7 mouse cellular contexts compared by ENCODE assay signal in genomic region chr10:39732266-39733100, GRCm38 (mm10). TPM values are rescaled to one million over a fixed set of nuclear protein-coding genes. Genes with fewer than 3 reads are reported as not detected.
DNase-seq lines count a peak whose midpoint lies in the region; ATAC-seq lines count a peak whose summit lies in the region.

No protein-coding gene starts in this region.

- H3K4me2 ChIP-seq in embryonic facial prominence, embryonic 11.5 days (ENCODE audit: low read depth, low read length) = peak overlapping the region; percentile 58
- peak overlapping the region; percentile 71 for H3K4me2 ChIP-seq in limb, embryonic 12.5 days
- H3K4me2 ChIP-seq in midbrain, embryonic 14.5 days (ENCODE audit: low read length) = peak overlapping the region; percentile 63

- under 1% methylated on average over 73 of the region's 105 CpGs for WGBS in embryonic facial prominence, embryonic 11.5 days
- WGBS in limb, embryonic 12.5 days = under 1% methylated on average over 82 of the region's 105 CpGs
- under 1% methylated on average over 99 of the region's 105 CpGs for WGBS in midbrain, embryonic 14.5 days

- peak; percentile 84 for DNase-seq in adrenal gland, postnatal 10 days
- DNase-seq in embryonic facial prominence, embryonic 11.5 days (ENCODE audit: low spot score) = peak; percentile 80
- peak; percentile 97 for DNase-seq in heart, adult 11 months
- DNase-seq in kidney, adult 18-20 months = peak; percentile 84
- DNase-seq in midbrain, embryonic 14.5 days = peak; percentile 91
- peak; percentile 64 to 78 for DNase-seq in spleen, adult 18-20 months

- H3K9ac ChIP-seq in embryonic facial prominence, embryonic 11.5 days (replicated peaks; ENCODE audit: low read length) = peak overlapping the region; percentile 92
- peak overlapping the region; percentile 91 for H3K9ac ChIP-seq in limb, embryonic 12.5 days (replicated peaks)
- H3K9ac ChIP-seq in midbrain, embryonic 14.5 days (replicated peaks; ENCODE audit: low read length) = peak overlapping the region; percentile 96

- H3K4me1 ChIP-seq in embryonic facial prominence, embryonic 11.5 days (ENCODE audit: control insufficient read depth, insufficient read depth, low read length) = no peaks in the 10 kb centered on the region
- H3K4me1 ChIP-seq in limb, embryonic 12.5 days (replicated peaks) = peaks cover 12% of the 10 kb centered on the region
- H3K4me1 ChIP-seq in midbrain, embryonic 14.5 days (ENCODE audit: control insufficient read depth, insufficient read depth, low read length) = peaks cover 9% of the 10 kb centered on the region; the same call in 1 of the 2 replicates

- no peaks in the 10 kb centered on the region for H3K9me3 ChIP-seq in embryonic facial prominence, embryonic 11.5 days (replicated peaks; ENCODE audit: control insufficient read depth, low read length)
- H3K9me3 ChIP-seq in limb, embryonic 12.5 days = peaks cover 7% of the 10 kb centered on the region; the same call in 1 of the 2 replicates
- H3K9me3 ChIP-seq in midbrain, embryonic 14.5 days (ENCODE audit: control insufficient read depth, low read length) = no peaks in the 10 kb centered on the region

- H3K4me3 ChIP-seq in embryonic facial prominence, embryonic 11.5 days (ENCODE audit: low read depth, low read length) = peak overlapping the region; percentile 91
- peak overlapping the region; percentile 77 for H3K4me3 ChIP-seq in limb, embryonic 12.5 days (replicated peaks)
- peak overlapping the region; percentile 88 for H3K4me3 ChIP-seq in midbrain, embryonic 14.5 days (replicated peaks; ENCODE audit: low read depth, low read length)

- no peaks in the 10 kb centered on the region for H3K27me3 ChIP-seq in embryonic facial prominence, embryonic 11.5 days (ENCODE audit: control insufficient read depth, insufficient read depth, low read length)
- H3K27me3 ChIP-seq in limb, embryonic 12.5 days = no peaks in the 10 kb centered on the region
- H3K27me3 ChIP-seq in midbrain, embryonic 14.5 days (ENCODE audit: control insufficient read depth, insufficient read depth, low read length) = no peaks in the 10 kb centered on the region

- H3K27ac ChIP-seq in embryonic facial prominence, embryonic 11.5 days (replicated peaks; ENCODE audit: low read depth, low read length) = peak overlapping the region; percentile 98
- H3K27ac ChIP-seq in limb, embryonic 12.5 days = peak overlapping the region; percentile 99
- H3K27ac ChIP-seq in midbrain, embryonic 14.5 days (replicated peaks; ENCODE audit: low read depth, low read length) = peak overlapping the region; percentile 100

- ATAC-seq in embryonic facial prominence, embryonic 11.5 days (replicated peaks; ENCODE audit: insufficient number of reproducible peaks, low FRiP score, low TSS enrichment, low read depth) = peak; percentile 59
- ATAC-seq in limb, embryonic 12.5 days (ENCODE audit: insufficient number of reproducible peaks, insufficient read depth, low FRiP score, low TSS enrichment, low read depth) = peak; percentile 60
- ATAC-seq in midbrain, embryonic 14.5 days (ENCODE audit: low FRiP score, low TSS enrichment) = peak; percentile 63

- H3K36me3 ChIP-seq in embryonic facial prominence, embryonic 11.5 days (replicated peaks; ENCODE audit: control insufficient read depth, insufficient read depth, low read depth, low read length) = no peaks in the 10 kb centered on the region
- 0 out of 2 replicates have a peak, but pooled peaks cover 3% of the 10 kb centered on the region for H3K36me3 ChIP-seq in limb, embryonic 12.5 days
- no peaks in the 10 kb centered on the region for H3K36me3 ChIP-seq in midbrain, embryonic 14.5 days (ENCODE audit: control insufficient read depth, insufficient read depth, low read length)

RNA-seq across cellular contexts. Expression of gene Rev3l, which starts 0.6 kb away (rescaled TPM):
- total RNA-seq in adrenal gland, postnatal 10 days (2021) = 10 to 100 TPM; 24.7 to 36.4 TPM
- 19.9 and 21.8 TPM in 2 replicates for polyA plus RNA-seq in embryonic facial prominence, embryonic 11.5 days (2014; fragmentation: Nextera tagmentation; extraction: Ambion mirVana)
- polyA plus RNA-seq in limb, embryonic 12.5 days (2016; fragmentation: Nextera tagmentation; extraction: Ambion mirVana) = 13.8 TPM in 2 replicates
- polyA plus RNA-seq in midbrain, embryonic 14.5 days (2014; fragmentation: Nextera tagmentation; extraction: Ambion mirVana) = 64.1 and 68.1 TPM in 2 replicates

Comparison
In these comparisons a context has a peak if more than half of its experiments do, and no peak if none do; other contexts are left out.
1. Peak in every context shown above with its lines: DNase-seq, ATAC-seq, H3K4me3 ChIP-seq and H3K27ac ChIP-seq.